Mouse (Mus musculus) neural tube, embryonic 15.5 days (tissue): ENCODE data around the gene Lingo1. TPM values are rescaled to one million over a fixed set of nuclear protein-coding genes. Genes with fewer than 3 reads are reported as not detected.

Experiments
- ATAC-seq: fragments of 200-750 bp; cut with Nextera tagmentation; 2 replicates; pipeline ENCODE4 v1.8.0; 2017; ENCODE audit warnings: mild to moderate bottlenecking, moderate TSS enrichment, moderate library complexity; ENCODE audit not compliant: low FRiP score
- H3K27ac ChIP-seq: fragments of 300-500 bp; sonication (generic); replicated peaks from 2 replicates; pipeline ENCODE4 v1.5.1; 2015; ENCODE audit warnings: mild to moderate bottlenecking, inconsistent platforms
- H3K27me3 ChIP-seq: fragments of 300-500 bp; sonication (generic); replicated peaks from 2 replicates; pipeline ENCODE4 v1.6.1; 2015; ENCODE audit warnings: inconsistent platforms
- H3K36me3 ChIP-seq: fragments of 300-500 bp; sonication (generic); 2 replicates; pipeline ENCODE4 v1.6.1; 2015; ENCODE audit warnings: inconsistent platforms
- H3K4me1 ChIP-seq: fragments of 300-500 bp; sonication (generic); 2 replicates; pipeline ENCODE4 v1.6.1; 2015; ENCODE audit warnings: inconsistent platforms
- H3K4me2 ChIP-seq: fragments of 300-500 bp; sonication (generic); 2 replicates; pipeline ENCODE4 v1.6.1; 2015; ENCODE audit warnings: inconsistent platforms, mild to moderate bottlenecking, moderate library complexity
- H3K4me3 ChIP-seq: fragments of 300-500 bp; sonication (generic); replicated peaks from 2 replicates; pipeline ENCODE4 v1.5.1; 2015; ENCODE audit warnings: mild to moderate bottlenecking, inconsistent platforms
- H3K9ac ChIP-seq: fragments of 300-500 bp; sonication (generic); replicated peaks from 2 replicates; pipeline ENCODE4 v1.6.1; 2015; ENCODE audit warnings: mild to moderate bottlenecking, inconsistent platforms
- H3K9me3 ChIP-seq: fragments of 300-500 bp; sonication (generic); replicated peaks from 2 replicates; pipeline ENCODE4 v1.6.1; 2016; ENCODE audit warnings: inconsistent platforms
- WGBS: fragments of 180-500 bp; shearing (Covaris S2); methylation state at CpG from one replicate; pipeline ENCODE4 v1.1.7; 2015; ENCODE audit warnings: mixed read lengths; 5-methylcytosine and 5-hydroxymethylcytosine counted together
- polyA plus RNA-seq: library from polyadenylated mRNA; unstranded; fragments of >200 nt; fragmentation: Nextera tagmentation; extraction: Ambion mirVana; gene quantifications from 2 replicates; pipeline ENCODE4 v1.2.1, GENCODE M21; 2015

Gene Lingo1
- polyA plus RNA-seq, 1 experiment from 2014 or later = 72.2 TPM

DNA sequence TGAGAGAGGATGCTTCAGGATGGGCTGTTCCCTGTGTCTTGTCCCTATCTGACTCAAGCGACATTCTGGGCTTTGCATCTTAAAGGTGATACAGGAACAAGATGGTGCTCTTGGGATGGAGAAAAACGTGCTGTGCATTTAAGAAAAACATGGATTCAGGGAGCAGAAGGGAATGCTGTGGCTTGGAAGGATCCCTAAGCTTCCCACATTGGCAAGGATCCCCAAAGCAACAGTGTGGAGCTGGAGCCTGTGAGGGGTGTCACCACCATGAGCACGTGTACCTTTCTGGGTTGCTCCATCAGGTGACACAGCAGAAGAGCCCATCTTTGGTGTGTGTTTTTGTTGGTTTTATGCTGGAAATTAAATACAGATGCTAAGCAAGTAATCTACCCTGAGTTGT, 77.3 kb downstream of the Lingo1 start:
- 76% methylated on average over 3 of the region's 3 CpGs for WGBS
- no peak for ATAC-seq
- H3K27ac ChIP-seq = no peak overlapping the region

DNA sequence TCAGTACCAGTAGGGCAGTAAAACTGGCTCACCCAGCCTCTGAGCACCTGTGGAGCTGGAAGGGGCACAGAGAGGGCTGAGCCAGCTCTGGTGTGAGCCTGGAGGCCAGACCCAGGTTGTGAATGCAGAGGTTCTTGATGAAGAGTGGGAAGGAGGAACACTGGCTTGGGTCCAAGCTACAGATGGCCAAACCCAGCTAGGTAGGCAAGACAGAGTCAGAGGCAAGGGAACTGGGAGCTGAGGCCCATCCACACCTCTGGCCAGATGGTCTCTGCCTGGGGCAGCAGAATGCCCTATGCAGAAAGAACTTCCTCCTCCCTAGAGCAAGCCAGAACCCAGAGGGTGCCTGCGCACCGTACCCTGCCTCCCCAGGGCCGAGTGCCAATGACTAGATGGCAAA, 79.7 kb downstream of the Lingo1 start:
- H3K9ac ChIP-seq = no peak overlapping the region
- no peak overlapping the region for H3K4me3 ChIP-seq
- no peak for ATAC-seq
- WGBS = 89% methylated on average over 3 of the region's 3 CpGs
- no peaks in the 10 kb centered on the region for H3K4me1 ChIP-seq
- H3K27ac ChIP-seq = no peak overlapping the region
- 0 out of 2 replicates have a peak, but pooled peaks cover 6% of the 10 kb centered on the region for H3K27me3 ChIP-seq
- no peak overlapping the region for H3K4me2 ChIP-seq
- H3K9me3 ChIP-seq = no peaks in the 10 kb centered on the region
- H3K36me3 ChIP-seq = no peaks in the 10 kb centered on the region

More for the DNA sequence above, 77.3 kb downstream of the Lingo1 start:
- Histone ChIP-seq H3K4me1 (no peaks in the 10 kb centered on the region), H3K36me3 (no peaks in the 10 kb centered on the region), H3K9ac (no peak overlapping the region), H3K4me2 (no peak overlapping the region), H3K9me3 (no peaks in the 10 kb centered on the region), H3K4me3 (no peak overlapping the region), H3K27me3 (0 out of 2 replicates have a peak, but pooled peaks cover 6% of the 10 kb centered on the region)

- no peak overlapping the region for H3K27ac ChIP-seq
- H3K4me3 ChIP-seq = no peak overlapping the region
- no peak overlapping the region for H3K9ac ChIP-seq
- WGBS = 63% methylated on average over 3 of the region's 3 CpGs
- ATAC-seq = no peak
- no peaks in the 10 kb centered on the region for H3K36me3 ChIP-seq
- no peak overlapping the region for H3K4me2 ChIP-seq
- H3K9me3 ChIP-seq = no peaks in the 10 kb centered on the region
- peaks cover 2% of the 10 kb centered on the region; the same call in 1 of the 2 replicates for H3K4me1 ChIP-seq
- H3K27me3 ChIP-seq = 0 out of 2 replicates have a peak, but pooled peaks cover 6% of the 10 kb centered on the region
Observed at GRCm38 (mm10) chr9:56716066-56716465, 80.2 kb downstream of the Lingo1 start.

GRCm38 (mm10) chr9:56714391-56714790, 81.9 kb downstream of the Lingo1 start:
- H3K9me3 ChIP-seq = no peaks in the 10 kb centered on the region
- no peak overlapping the region for H3K27ac ChIP-seq
- H3K9ac ChIP-seq = no peak overlapping the region
- peaks cover 17% of the 10 kb centered on the region for H3K4me1 ChIP-seq
- H3K4me2 ChIP-seq = no peak overlapping the region
- ATAC-seq = no peak
- H3K36me3 ChIP-seq = no peaks in the 10 kb centered on the region
- 81% methylated on average over 1 of the region's 1 CpGs for WGBS
- no peaks in the 10 kb centered on the region for H3K27me3 ChIP-seq
- H3K4me3 ChIP-seq = no peak overlapping the region

- ATAC-seq = no peak
- WGBS = 74% methylated on average over 14 of the region's 14 CpGs
- no peak overlapping the region for H3K27ac ChIP-seq
- peaks cover 22% of the 10 kb centered on the region for H3K4me1 ChIP-seq
- H3K9ac ChIP-seq = no peak overlapping the region
- no peaks in the 10 kb centered on the region for H3K36me3 ChIP-seq
- H3K9me3 ChIP-seq = no peaks in the 10 kb centered on the region
- H3K4me3 ChIP-seq = no peak overlapping the region
- H3K4me2 ChIP-seq = no peak overlapping the region
- H3K27me3 ChIP-seq = no peaks in the 10 kb centered on the region
Observed at GRCm38 (mm10) chr9:56712667-56713369, 83.5 kb downstream of the Lingo1 start.

DNA sequence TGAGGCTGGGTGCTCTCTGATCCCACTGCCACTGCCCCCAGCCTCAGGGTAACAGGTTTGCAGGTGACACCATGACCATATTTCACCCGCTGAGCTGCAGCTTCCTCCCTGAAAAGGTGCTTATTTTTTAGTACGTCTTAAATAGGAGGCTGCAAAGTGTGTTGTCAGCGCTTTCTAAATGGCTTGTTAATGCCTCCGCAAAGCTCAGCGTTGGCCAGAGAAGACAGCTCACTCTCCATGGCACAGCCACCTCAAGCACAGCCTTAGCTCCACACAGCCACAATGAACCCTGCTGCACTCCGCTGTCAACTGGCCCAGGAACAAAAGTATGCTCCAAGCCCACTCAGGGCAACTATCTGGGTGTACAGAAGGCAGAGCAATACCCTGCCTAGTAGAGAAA, 85.3 kb downstream of the Lingo1 start:
- Histone ChIP-seq H3K9me3 (no peaks in the 10 kb centered on the region), H3K4me1 (peaks cover 39% of the 10 kb centered on the region), H3K4me2 (no peak overlapping the region), H3K36me3 (no peaks in the 10 kb centered on the region), H3K9ac (no peak overlapping the region), H3K27ac (peak overlapping the region; percentile 50; the same call in 1 of the 2 replicates), H3K27me3 (no peaks in the 10 kb centered on the region), H3K4me3 (no peak overlapping the region)
- WGBS = 61% methylated on average over 6 of the region's 6 CpGs
- ATAC-seq = no peak

DNA sequence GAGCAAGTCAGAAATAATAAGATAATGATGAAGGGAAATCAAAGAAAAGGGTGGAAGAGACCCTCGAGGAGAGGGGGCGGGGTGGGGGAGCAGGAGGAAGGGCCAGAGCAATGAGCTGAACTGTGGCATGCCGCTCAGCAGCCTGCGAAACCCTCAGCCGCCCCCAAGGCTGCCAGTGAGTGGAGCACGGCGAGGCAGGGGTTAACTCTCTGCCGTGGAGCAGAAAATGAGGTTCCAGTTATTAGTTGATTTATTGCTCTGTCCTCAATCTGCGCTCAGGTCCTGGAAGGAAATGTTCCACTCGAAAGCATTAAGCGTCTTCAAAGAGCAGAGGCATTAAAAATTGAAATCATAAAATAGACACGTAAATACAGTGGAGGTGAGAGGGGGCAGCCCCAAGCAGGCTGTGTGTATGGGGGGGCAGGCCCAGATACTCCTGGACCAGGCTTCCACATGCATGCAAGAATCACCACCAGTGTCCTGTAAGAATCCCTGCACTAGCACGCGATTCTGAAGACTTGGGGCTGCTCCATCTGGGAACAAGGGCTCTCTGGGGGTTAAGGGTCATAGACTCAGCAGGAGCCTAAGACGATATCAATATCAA, 89.7 kb downstream of the Lingo1 start:
- H3K36me3 ChIP-seq = no peaks in the 10 kb centered on the region
- no peak overlapping the region for H3K9ac ChIP-seq
- ATAC-seq = 0 out of 2 replicates have a peak, but pooled peaks have one; percentile 45
- no peak overlapping the region for H3K4me2 ChIP-seq
- no peaks in the 10 kb centered on the region for H3K27me3 ChIP-seq
- 36% methylated on average over 15 of the region's 15 CpGs for WGBS
- H3K4me3 ChIP-seq = no peak overlapping the region
- H3K9me3 ChIP-seq = no peaks in the 10 kb centered on the region
- peaks cover 47% of the 10 kb centered on the region for H3K4me1 ChIP-seq
- peak overlapping the region; percentile 24 for H3K27ac ChIP-seq

- peak; percentile 36; the same call in 1 of the 2 replicates for ATAC-seq
- Histone ChIP-seq H3K9ac (no peak overlapping the region), H3K27me3 (no peaks in the 10 kb centered on the region), H3K27ac (no peak overlapping the region), H3K9me3 (no peaks in the 10 kb centered on the region), H3K4me3 (no peak overlapping the region), H3K4me1 (peaks cover 21% of the 10 kb centered on the region), H3K4me2 (no peak overlapping the region), H3K36me3 (no peaks in the 10 kb centered on the region)
- WGBS = 60% methylated on average over 3 of the region's 3 CpGs
Observed at GRCm38 (mm10) chr9:56701394-56701793, 94.9 kb downstream of the Lingo1 start.

- Histone ChIP-seq H3K4me1 (peaks cover 16% of the 10 kb centered on the region), H3K4me3 (no peak overlapping the region), H3K27ac (no peak overlapping the region; the same call in 1 of the 2 replicates), H3K27me3 (no peaks in the 10 kb centered on the region), H3K9me3 (no peaks in the 10 kb centered on the region), H3K9ac (no peak overlapping the region), H3K4me2 (no peak overlapping the region), H3K36me3 (no peaks in the 10 kb centered on the region)
- 48% methylated on average over 8 of the region's 8 CpGs for WGBS
- no peak for ATAC-seq
Observed at GRCm38 (mm10) chr9:56700866-56701265, 95.4 kb downstream of the Lingo1 start.

- WGBS = 75% methylated on average over 7 of the region's 7 CpGs
- H3K27ac ChIP-seq = no peak overlapping the region
- H3K27me3 ChIP-seq = no peaks in the 10 kb centered on the region
- H3K4me2 ChIP-seq = no peak overlapping the region
- H3K4me1 ChIP-seq = peaks cover 10% of the 10 kb centered on the region
- H3K9ac ChIP-seq = no peak overlapping the region
- ATAC-seq = no peak
- H3K4me3 ChIP-seq = no peak overlapping the region
- H3K9me3 ChIP-seq = no peaks in the 10 kb centered on the region
- H3K36me3 ChIP-seq = no peaks in the 10 kb centered on the region
Observed at GRCm38 (mm10) chr9:56698715-56699370, 97.4 kb downstream of the Lingo1 start.

DNA sequence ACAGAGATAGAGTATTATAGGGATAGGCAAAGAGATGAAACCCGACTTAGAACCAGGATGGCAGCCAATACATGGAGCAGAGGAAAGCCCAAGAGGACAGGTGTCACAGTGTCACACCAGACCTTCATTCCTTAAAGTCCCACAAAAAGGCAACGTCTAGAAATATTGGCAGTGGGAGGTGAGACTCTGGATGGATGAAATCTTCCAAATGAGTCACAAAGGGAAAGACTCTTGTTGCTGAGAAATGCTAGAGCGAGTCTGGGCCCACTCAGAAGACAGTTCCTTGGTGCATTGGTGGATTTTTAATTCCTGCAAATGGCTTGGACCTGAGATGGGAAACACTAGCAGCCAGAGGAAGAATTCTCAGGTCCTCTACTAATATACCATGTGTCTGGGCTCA, 102.2 kb downstream of the Lingo1 start:
- WGBS = 88% methylated on average over 3 of the region's 3 CpGs
- no peak for ATAC-seq
- Histone ChIP-seq H3K4me2 (no peak overlapping the region), H3K36me3 (no peaks in the 10 kb centered on the region), H3K4me1 (peaks cover 6% of the 10 kb centered on the region; the same call in 1 of the 2 replicates), H3K27me3 (no peaks in the 10 kb centered on the region), H3K27ac (no peak overlapping the region), H3K9me3 (no peaks in the 10 kb centered on the region), H3K9ac (no peak overlapping the region), H3K4me3 (no peak overlapping the region)

- H3K4me3 ChIP-seq = no peak overlapping the region
Observed at GRCm38 (mm10) chr9:56691226-56691625, 105.0 kb downstream of the Lingo1 start.

More at GRCm38 (mm10) chr9:56691226-56691625, 105.0 kb downstream of the Lingo1 start:
- Histone ChIP-seq H3K4me1 (peaks cover 20% of the 10 kb centered on the region), H3K9ac (no peak overlapping the region), H3K27me3 (no peaks in the 10 kb centered on the region), H3K4me2 (no peak overlapping the region), H3K27ac (no peak overlapping the region), H3K9me3 (no peaks in the 10 kb centered on the region), H3K36me3 (no peaks in the 10 kb centered on the region)
- ATAC-seq = no peak
- WGBS = 80% methylated on average over 3 of the region's 3 CpGs
